Mouse (Mus musculus): ENCODE measurements around the gene Aoc1.

Aoc1 gene

GRCm38 (mm10) chr6:48872596-48872995 is at the start of gene Aoc1:
TSS of gene Aoc1 (plus strand) at chr6:48872896.
- no peak for DNase-seq (ENCODE audit: low spot score in 2 of 2)

DNA sequence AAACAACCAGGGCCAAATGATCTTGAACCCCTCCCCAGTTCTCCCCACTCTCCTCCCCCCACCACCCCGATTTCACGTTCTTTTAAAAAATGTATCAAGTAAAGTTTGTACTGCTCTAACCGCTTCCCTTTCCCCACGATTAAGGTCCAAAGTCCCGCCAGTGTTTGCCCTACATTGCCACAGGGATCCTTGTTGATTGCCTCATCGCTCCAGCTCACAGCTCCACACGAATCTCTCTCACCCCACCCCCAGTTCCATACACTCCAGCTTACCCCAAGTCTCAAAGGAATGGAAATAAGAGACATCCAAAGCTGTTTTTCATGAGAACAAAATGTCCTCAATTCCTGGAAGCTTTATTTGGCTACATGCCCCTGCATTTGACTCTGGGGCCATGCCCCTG is 47.7 kb upstream of the Aoc1 start:
- DNase-seq (ENCODE audit: low spot score in 2 of 2): no peak

GRCm38 (mm10) chr6:48828976-48829375 is 43.7 kb upstream of the Aoc1 start:
- DNase-seq (ENCODE audit: low spot score in 2 of 2): no peak

- DNase-seq (ENCODE audit: low spot score in 2 of 2): no peak
These were observed 43.0 kb upstream of the Aoc1 start for GRCm38 (mm10) chr6:48829651-48830050.

GRCm38 (mm10) chr6:48830241-48830640 is 42.5 kb upstream of the Aoc1 start:
- no peak for DNase-seq (ENCODE audit: low spot score in 2 of 2)

DNA sequence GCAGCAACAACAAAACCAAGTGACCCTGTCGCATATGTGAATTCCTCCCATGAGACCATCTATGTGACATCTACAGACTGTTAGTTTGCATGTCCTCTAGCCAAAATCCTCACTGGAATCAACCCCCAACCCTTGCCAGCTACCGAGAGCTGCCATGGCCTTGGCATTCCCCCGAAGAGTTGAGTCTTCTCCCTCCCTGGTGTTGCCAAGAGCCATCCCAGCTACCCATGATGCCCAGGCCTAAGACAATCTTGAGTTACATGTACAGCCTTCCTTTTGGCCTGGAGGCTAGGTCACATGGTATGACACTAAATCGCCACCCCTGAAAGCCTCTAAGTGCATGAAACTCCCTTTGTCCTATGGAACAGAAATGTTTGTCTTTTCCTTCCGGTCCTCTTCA is 41.6 kb upstream of the Aoc1 start:
- no peak for DNase-seq (ENCODE audit: low spot score in 2 of 2)

- DNase-seq (ENCODE audit: low spot score in 2 of 2): no peak
These were observed 40.3 kb upstream of the Aoc1 start for GRCm38 (mm10) chr6:48832426-48832825.

DNA sequence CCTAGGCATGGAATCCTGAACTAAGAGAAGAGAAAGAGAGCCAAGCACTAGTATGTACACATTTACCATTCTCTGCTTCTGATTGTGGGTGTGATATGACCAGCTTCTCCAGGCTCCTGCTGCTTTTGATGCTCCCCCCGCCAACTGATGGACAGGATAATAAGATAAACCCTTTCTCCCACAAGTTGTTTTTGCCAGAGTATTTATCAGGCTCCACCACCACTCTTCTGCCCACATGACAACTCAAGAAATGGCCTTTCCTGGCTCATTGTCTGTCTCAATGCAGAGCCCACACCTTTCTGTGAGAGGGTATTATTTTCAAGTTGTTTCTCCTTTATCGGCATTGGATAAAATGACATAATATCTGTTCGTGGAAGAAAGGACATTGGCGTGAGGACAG is 39.2 kb upstream of the Aoc1 start:
- no peak for DNase-seq (ENCODE audit: low spot score in 2 of 2)

GRCm38 (mm10) chr6:48835241-48835640 is 37.5 kb upstream of the Aoc1 start:
- DNase-seq (ENCODE audit: low spot score in 2 of 2): no peak

DNA sequence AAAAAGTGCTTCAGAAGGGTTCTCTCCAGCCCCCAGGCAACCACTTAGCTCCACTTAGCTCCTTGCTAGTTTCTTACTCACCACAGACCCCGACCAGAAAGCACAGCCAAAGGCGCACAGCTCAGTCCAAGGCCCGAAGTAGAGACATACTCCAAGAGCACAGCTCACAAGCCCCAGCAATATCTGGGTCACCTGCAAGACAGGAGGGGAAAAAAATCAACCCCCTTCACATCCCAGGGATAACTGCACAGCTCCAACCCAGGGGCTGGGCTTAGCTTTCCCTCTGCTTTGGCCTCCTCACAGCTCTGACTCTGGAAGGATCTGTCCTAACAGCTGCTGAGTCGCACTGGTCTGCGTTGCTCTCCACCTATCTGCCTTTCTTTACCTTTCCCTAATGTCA is 36.5 kb upstream of the Aoc1 start:
- DNase-seq (ENCODE audit: low spot score in 2 of 2): no peak

GRCm38 (mm10) chr6:48837516-48837915 is 35.2 kb upstream of the Aoc1 start:
- no peak for DNase-seq (ENCODE audit: low spot score in 2 of 2)

- no peak for DNase-seq (ENCODE audit: low spot score in 2 of 2)
These were observed 34.2 kb upstream of the Aoc1 start for GRCm38 (mm10) chr6:48838321-48839080.

- peak in 1 of 2 experiments; percentile 22 for DNase-seq (ENCODE audit: low spot score in 2 of 2)
These were observed 32.2 kb upstream of the Aoc1 start, which contains the start of gene Tmem176a for GRCm38 (mm10) chr6:48840371-48840969. TSS of gene Tmem176a (plus strand) at chr6:48840919.

DNA sequence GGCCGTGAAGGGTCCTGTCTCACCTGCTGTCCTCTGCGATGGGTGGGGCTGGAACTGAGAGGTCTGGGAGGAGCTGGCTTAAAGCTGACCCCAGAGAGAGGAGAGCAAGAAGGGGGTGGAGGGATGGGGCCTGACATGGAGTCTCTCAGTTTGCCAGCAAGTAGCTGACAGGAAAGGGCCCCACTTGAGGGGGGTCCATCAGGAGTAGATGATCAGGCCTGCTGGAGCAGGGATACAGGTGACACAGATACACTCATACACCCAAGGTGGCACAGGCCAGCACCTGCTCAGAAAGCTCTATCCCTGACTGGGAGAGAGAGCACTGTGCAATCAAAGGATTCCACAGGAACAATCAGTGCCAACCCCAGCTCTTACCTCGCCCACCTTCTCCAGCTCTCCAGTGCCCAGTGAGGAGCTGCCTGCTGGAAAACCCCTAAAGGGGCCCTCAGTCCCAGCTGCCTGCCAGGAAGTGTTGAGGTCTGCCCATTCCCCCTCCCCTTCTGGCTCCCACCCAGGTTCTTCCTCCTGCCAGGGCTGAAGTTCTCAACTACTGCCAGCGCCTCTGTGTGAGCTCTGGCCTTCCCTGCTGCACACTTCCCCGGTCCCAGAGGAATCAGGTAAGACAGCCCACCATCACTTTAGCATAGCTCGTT is 31.6 kb upstream of the Aoc1 start, which contains the start of gene Tmem176b:
Tmem176b (minus strand) TSS at position 524 of the 653 bp plus-strand sequence.
- DNase-seq (ENCODE audit: low spot score in 2 of 2): peak; percentile 84

DNA sequence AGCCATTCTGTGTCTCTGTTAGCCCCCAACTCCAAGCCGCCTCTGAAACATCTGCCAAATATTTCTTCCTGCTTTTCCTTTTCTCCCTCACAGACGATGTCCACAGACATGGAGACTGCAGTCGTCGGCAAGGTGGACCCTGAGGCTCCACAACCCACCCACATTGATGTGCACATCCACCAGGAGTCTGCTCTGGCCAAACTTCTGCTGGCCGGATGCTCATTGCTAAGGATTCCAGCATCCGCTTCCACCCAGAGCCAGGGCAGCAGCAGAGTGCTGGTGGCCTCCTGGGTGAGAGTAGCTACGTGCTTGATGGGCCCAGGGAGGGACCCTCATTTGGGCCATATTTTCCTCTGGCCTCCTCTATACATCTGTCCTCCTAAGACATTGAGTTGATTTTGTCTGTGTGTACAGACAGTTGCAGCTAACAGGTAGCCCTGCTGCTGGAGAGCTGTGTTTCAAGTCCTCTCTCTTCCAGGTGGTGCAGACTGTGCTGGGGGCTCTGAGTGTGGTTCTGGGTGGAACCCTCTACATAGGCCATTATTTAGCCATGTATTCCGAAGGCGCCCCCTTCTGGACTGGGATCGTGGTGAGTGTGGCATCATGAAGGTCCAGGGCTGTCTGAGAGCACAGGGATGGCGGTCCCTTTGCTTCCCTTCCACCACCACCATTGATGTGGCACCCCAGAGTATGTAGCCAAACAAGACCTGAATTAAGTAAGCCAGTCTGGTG is 30.4 kb upstream of the Aoc1 start:
- no peak for DNase-seq (ENCODE audit: low spot score in 2 of 2)

DNA sequence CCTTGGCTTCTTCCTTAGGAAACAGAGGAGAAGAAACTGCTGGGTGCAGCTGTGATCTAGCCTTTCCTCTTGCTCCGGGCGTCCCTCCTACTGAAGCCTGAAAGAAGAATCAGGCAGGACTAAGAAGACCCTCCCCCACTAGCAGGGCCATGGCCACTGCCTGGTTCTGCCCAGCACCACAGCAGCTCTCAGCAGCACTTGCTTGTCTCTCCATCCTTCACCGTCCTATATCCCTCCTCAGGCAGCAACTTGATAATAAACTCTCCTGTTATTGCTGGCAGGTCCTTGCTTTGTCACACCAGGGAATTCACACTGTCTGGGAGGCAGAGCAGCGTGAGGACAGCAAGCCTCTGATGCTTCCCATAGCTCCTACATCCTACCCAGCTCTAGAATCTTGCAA is 27.6 kb upstream of the Aoc1 start:
- no peak for DNase-seq (ENCODE audit: low spot score in 2 of 2)

GRCm38 (mm10) chr6:48851820-48852491 is 20.7 kb upstream of the Aoc1 start:
- no peak for DNase-seq (ENCODE audit: low spot score in 2 of 2)

GRCm38 (mm10) chr6:48854155-48854554 is 18.5 kb upstream of the Aoc1 start:
- DNase-seq (ENCODE audit: low spot score in 2 of 2): no peak

- DNase-seq (ENCODE audit: low spot score in 2 of 2): no peak
These were observed 14.9 kb upstream of the Aoc1 start for GRCm38 (mm10) chr6:48857613-48858302.

- DNase-seq (ENCODE audit: low spot score in 2 of 2): peak in 1 of 2 experiments; percentile 44
These were observed 12.4 kb upstream of the Aoc1 start for GRCm38 (mm10) chr6:48860130-48860815.

All from frontal cortex, postnatal 10 days (tissue).